Mouse (Mus musculus): Measurements from ENCODE around the gene Cic. TPM values are rescaled to one million over a fixed set of nuclear protein-coding genes. Genes with fewer than 3 reads are reported as not detected.
"Not testable (repeated sequence)": the region's sequence is repeated elsewhere in the genome, so short reads cannot be mapped to it uniquely, and the experiment has no call there.

The Cic gene
- polyA plus RNA-seq, 1 experiment from 2014 or later: 27.0 TPM

GRCm38 (mm10) chr7:25314606-25315305 is 47.3 kb downstream of the Cic start:
- H3K4me3 ChIP-seq (ENCODE audit: low read depth, low read length): peak overlapping the region; percentile 36
- no peak overlapping the region; the same call in 1 of the 2 replicates for H3K9ac ChIP-seq (replicated peaks; ENCODE audit: low read length)
- peaks cover 14% of the 10 kb centered on the region for H3K27me3 ChIP-seq (ENCODE audit: control insufficient read depth, insufficient read depth, low read length)
- peak; percentile 3 for DNase-seq (ENCODE audit: low spot score)
- no peaks in the 10 kb centered on the region for H3K36me3 ChIP-seq (replicated peaks; ENCODE audit: control insufficient read depth, insufficient read depth, low read depth, low read length)
- 2% methylated on average over 51 of the region's 51 CpGs for WGBS
- peak overlapping the region; percentile 81 for H3K4me2 ChIP-seq (ENCODE audit: low read depth, low read length)
- no peak overlapping the region for H3K27ac ChIP-seq (replicated peaks; ENCODE audit: low read depth, low read length)
- H3K4me1 ChIP-seq (ENCODE audit: control insufficient read depth, insufficient read depth, low read length): peaks cover 8% of the 10 kb centered on the region
- ATAC-seq (replicated peaks; ENCODE audit: insufficient number of reproducible peaks, low FRiP score, low TSS enrichment, low read depth): no peak
- no peaks in the 10 kb centered on the region for H3K9me3 ChIP-seq (replicated peaks; ENCODE audit: control insufficient read depth, low read length)

DNA sequence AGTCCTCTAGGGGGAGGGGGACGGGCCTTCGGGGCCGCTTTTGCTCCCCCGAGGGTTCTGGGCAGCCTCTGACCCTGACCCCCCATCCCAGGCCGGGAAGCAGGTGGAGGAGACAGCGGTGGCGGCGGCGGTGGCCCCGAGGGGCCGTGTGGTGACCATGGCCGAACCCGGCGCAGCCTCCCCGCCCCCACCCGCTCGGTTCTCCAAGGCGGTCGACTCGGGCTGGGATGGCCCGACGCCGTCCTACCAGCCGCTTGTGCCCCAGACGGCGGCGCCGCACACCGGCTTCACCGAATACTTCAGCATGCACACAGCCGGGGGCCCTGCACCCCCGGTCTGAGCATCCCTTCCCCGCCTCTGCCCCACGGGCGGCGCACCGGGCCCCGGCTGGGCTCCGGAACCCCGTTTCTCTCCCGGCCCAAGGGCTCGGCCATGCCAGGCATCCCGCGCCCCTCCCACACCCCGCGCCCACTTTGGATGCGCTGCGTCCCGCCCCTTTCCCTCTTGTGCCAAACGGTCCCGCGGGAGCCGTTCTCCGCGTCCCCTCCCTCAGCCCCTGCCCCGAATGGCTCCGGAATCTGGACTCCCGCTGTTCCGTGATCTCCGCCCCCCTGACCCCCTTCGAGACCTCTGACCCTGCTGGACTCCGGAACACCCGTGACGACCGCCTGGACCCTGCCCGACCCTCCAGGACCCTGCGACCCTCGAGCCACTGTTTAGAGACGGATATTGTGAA is 48.0 kb downstream of the Cic start:
- Histone ChIP-seq H3K36me3 (replicated peaks; ENCODE audit: control insufficient read depth, insufficient read depth, low read depth, low read length) (no peaks in the 10 kb centered on the region), H3K4me1 (ENCODE audit: control insufficient read depth, insufficient read depth, low read length) (peaks cover 8% of the 10 kb centered on the region), H3K27ac (replicated peaks; ENCODE audit: low read depth, low read length) (no peak overlapping the region), H3K27me3 (ENCODE audit: control insufficient read depth, insufficient read depth, low read length) (peaks cover 14% of the 10 kb centered on the region), H3K4me2 (ENCODE audit: low read depth, low read length) (peak overlapping the region; percentile 81), H3K9ac (replicated peaks; ENCODE audit: low read length) (peak overlapping the region; percentile 59), H3K4me3 (ENCODE audit: low read depth, low read length) (peak overlapping the region; percentile 36), H3K9me3 (replicated peaks; ENCODE audit: control insufficient read depth, low read length) (no peaks in the 10 kb centered on the region)
- ATAC-seq (replicated peaks; ENCODE audit: insufficient number of reproducible peaks, low FRiP score, low TSS enrichment, low read depth) (no peak), DNase-seq (ENCODE audit: low spot score) (peak; percentile 17)
- under 1% methylated on average over 48 of the region's 69 CpGs for WGBS

GRCm38 (mm10) chr7:25316532-25317445 is 49.3 kb downstream of the Cic start, which contains the start of gene Megf8:
Megf8 (plus strand) TSS chr7:25317164.
- peak within 1 kb of the TSS; percentile 79 for H3K9ac ChIP-seq (replicated peaks; ENCODE audit: low read length)
- peaks cover 14% of the 10 kb centered on the region for H3K27me3 ChIP-seq (ENCODE audit: control insufficient read depth, insufficient read depth, low read length)
- no peaks in the 10 kb centered on the region for H3K36me3 ChIP-seq (replicated peaks; ENCODE audit: control insufficient read depth, insufficient read depth, low read depth, low read length)
- WGBS: under 1% methylated on average over 52 of the region's 52 CpGs
- no peaks in the 10 kb centered on the region for H3K9me3 ChIP-seq (replicated peaks; ENCODE audit: control insufficient read depth, low read length)
- H3K4me2 ChIP-seq (ENCODE audit: low read depth, low read length): peak within 1 kb of the TSS; percentile 96
- ATAC-seq (replicated peaks; ENCODE audit: insufficient number of reproducible peaks, low FRiP score, low TSS enrichment, low read depth): peak; percentile 99
- H3K4me3 ChIP-seq (ENCODE audit: low read depth, low read length): peak within 1 kb of the TSS; percentile 50
- H3K27ac ChIP-seq (replicated peaks; ENCODE audit: low read depth, low read length): peak within 1 kb of the TSS; percentile 60
- DNase-seq (ENCODE audit: low spot score): peak; percentile 100
- H3K4me1 ChIP-seq (ENCODE audit: control insufficient read depth, insufficient read depth, low read length): peaks cover 8% of the 10 kb centered on the region

GRCm38 (mm10) chr7:25317446-25317999 is 50.0 kb downstream of the Cic start:
- WGBS: 18% methylated on average over 21 of the region's 21 CpGs
- H3K4me1 ChIP-seq (ENCODE audit: control insufficient read depth, insufficient read depth, low read length): peaks cover 8% of the 10 kb centered on the region

GRCm38 (mm10) chr7:25322058-25322484 is 54.6 kb downstream of the Cic start:
- H3K27ac ChIP-seq (replicated peaks; ENCODE audit: low read depth, low read length): peak overlapping the region; percentile 87
- H3K4me1 ChIP-seq (ENCODE audit: control insufficient read depth, insufficient read depth, low read length): no peaks in the 10 kb centered on the region; the same call in 1 of the 2 replicates
- H3K4me3 ChIP-seq (ENCODE audit: low read depth, low read length): no peak overlapping the region; the same call in 1 of the 2 replicates
- H3K9ac ChIP-seq (replicated peaks; ENCODE audit: low read length): no peak overlapping the region
- no peaks in the 10 kb centered on the region for H3K9me3 ChIP-seq (replicated peaks; ENCODE audit: control insufficient read depth, low read length)
- 0% methylated on average over 6 of the region's 6 CpGs for WGBS
- H3K4me2 ChIP-seq (ENCODE audit: low read depth, low read length): no peak overlapping the region; the same call in 1 of the 2 replicates
- no peaks in the 10 kb centered on the region for H3K27me3 ChIP-seq (ENCODE audit: control insufficient read depth, insufficient read depth, low read length)
- peak; percentile 94 for DNase-seq (ENCODE audit: low spot score)
- ATAC-seq (replicated peaks; ENCODE audit: insufficient number of reproducible peaks, low FRiP score, low TSS enrichment, low read depth): peak; percentile 83
- H3K36me3 ChIP-seq (replicated peaks; ENCODE audit: control insufficient read depth, insufficient read depth, low read depth, low read length): no peaks in the 10 kb centered on the region

More at GRCm38 (mm10) chr7:25317446-25317999, 50.0 kb downstream of the Cic start:
- H3K9ac ChIP-seq (replicated peaks; ENCODE audit: low read length): peak overlapping the region; percentile 79
- DNase-seq (ENCODE audit: low spot score) (peak; percentile 26), ATAC-seq (replicated peaks; ENCODE audit: insufficient number of reproducible peaks, low FRiP score, low TSS enrichment, low read depth) (no peak)
- H3K27me3 ChIP-seq (ENCODE audit: control insufficient read depth, insufficient read depth, low read length): peaks cover 14% of the 10 kb centered on the region
- no peaks in the 10 kb centered on the region for H3K36me3 ChIP-seq (replicated peaks; ENCODE audit: control insufficient read depth, insufficient read depth, low read depth, low read length)
- peak overlapping the region; percentile 96 for H3K4me2 ChIP-seq (ENCODE audit: low read depth, low read length)
- peak overlapping the region; percentile 50 for H3K4me3 ChIP-seq (ENCODE audit: low read depth, low read length)
- H3K27ac ChIP-seq (replicated peaks; ENCODE audit: low read depth, low read length): peak overlapping the region; percentile 60
- no peaks in the 10 kb centered on the region for H3K9me3 ChIP-seq (replicated peaks; ENCODE audit: control insufficient read depth, low read length)

DNA sequence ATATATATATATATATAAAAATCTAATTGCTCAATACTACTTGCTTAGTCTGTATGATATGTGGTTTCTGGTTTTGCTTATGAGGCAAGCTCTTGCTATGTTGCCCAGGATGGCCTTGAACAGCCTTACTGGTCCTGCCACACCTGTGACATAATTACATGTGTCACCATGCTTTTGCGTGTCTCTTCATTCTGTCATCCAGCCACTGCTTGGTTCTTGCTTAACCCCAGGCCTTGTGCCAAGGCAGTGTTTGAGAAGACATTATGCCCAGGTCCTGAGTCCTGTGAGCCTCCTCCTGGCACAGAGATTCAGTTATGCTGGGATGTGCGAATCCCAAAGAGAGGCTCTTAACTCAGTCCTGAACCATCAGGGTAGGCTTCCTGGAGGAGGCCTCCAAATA is 55.7 kb downstream of the Cic start:
- Histone ChIP-seq H3K27me3 (ENCODE audit: control insufficient read depth, insufficient read depth, low read length) (no peaks in the 10 kb centered on the region), H3K4me3 (ENCODE audit: low read depth, low read length) (no peak overlapping the region), H3K4me1 (ENCODE audit: control insufficient read depth, insufficient read depth, low read length) (no peaks in the 10 kb centered on the region), H3K36me3 (replicated peaks; ENCODE audit: control insufficient read depth, insufficient read depth, low read depth, low read length) (no peaks in the 10 kb centered on the region), H3K4me2 (ENCODE audit: low read depth, low read length) (no peak overlapping the region), H3K9ac (replicated peaks; ENCODE audit: low read length) (no peak overlapping the region), H3K27ac (replicated peaks; ENCODE audit: low read depth, low read length) (no peak overlapping the region), H3K9me3 (replicated peaks; ENCODE audit: control insufficient read depth, low read length) (no peaks in the 10 kb centered on the region)
- DNase-seq (ENCODE audit: low spot score) (no peak), ATAC-seq (replicated peaks; ENCODE audit: insufficient number of reproducible peaks, low FRiP score, low TSS enrichment, low read depth) (no peak)
- WGBS: 85% methylated on average over 2 of the region's 2 CpGs

- not testable (repeated sequence) for ATAC-seq (replicated peaks; ENCODE audit: insufficient number of reproducible peaks, low FRiP score, low TSS enrichment, low read depth); H3K4me3 ChIP-seq (ENCODE audit: low read depth, low read length); DNase-seq (ENCODE audit: low spot score); H3K36me3 ChIP-seq (replicated peaks; ENCODE audit: control insufficient read depth, insufficient read depth, low read depth, low read length); H3K4me2 ChIP-seq (ENCODE audit: low read depth, low read length); H3K9ac ChIP-seq (replicated peaks; ENCODE audit: low read length); H3K27ac ChIP-seq (replicated peaks; ENCODE audit: low read depth, low read length); H3K9me3 ChIP-seq (replicated peaks; ENCODE audit: control insufficient read depth, low read length); H3K4me1 ChIP-seq (ENCODE audit: control insufficient read depth, insufficient read depth, low read length); H3K27me3 ChIP-seq (ENCODE audit: control insufficient read depth, insufficient read depth, low read length)
- whole genome bisulfite sequencing: 94% methylated on average over 5 of the region's 6 CpGs
Observed at GRCm38 (mm10) chr7:25325431-25325830, 57.9 kb downstream of the Cic start.
